11 mouse cellular contexts compared by ENCODE assay signal in the genomic region with DNA sequence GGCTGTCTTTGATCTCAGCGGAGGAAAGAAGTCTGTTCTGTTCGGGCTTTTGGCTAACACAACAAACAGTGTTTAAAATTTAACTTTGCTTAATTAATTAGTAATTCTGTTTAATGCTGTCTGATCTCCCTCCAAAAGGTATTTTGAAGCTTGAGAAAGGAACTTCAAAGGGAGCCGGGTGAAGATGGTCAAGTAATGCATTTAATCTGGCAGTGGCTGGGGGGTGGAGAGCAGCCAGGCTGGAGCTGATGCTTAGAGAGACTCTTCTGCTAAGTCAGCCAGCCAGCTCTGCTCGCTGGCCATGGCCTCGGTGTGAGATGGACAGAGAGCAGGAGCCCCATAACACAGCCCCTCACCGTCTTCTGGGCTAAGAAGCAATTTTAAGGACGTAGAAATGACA. TPM values are rescaled to one million over a fixed set of nuclear protein-coding genes. Genes with fewer than 3 reads are reported as not detected.
DNase-seq lines count a peak whose midpoint lies in the region; ATAC-seq and TF ChIP-seq lines count a peak whose summit lies in the region.
"Had no signal": no experiment of that assay in that cellular context is flagged by ENCODE, and none has a peak within 500 bp of the region (broad histone marks: within the 10 kb centered on the region; RNA-seq: fewer than 3 reads in every experiment).

No protein-coding gene starts in this region.

- peak; percentile 64 to 70 for DNase-seq in cerebellum, postnatal 10 days
- DNase-seq in cerebellum, adult 9-10 months: no peak
- peak; percentile 71 for DNase-seq in lung, embryonic 14.5 days
- no peak for DNase-seq in lung, postnatal 14 days
- DNase-seq in kidney, adult 2 months: peak; percentile 76
- no peak for DNase-seq in thymus, postnatal 14 days
- DNase-seq: right cerebral cortex, postnatal 4 days had no signal

- TF ChIP-seq POLR2A in kidney, adult 2 months (IDR thresholded peaks at IDR 0.05; ENCODE audit: low read depth, low read length): no peak

- H3K4me1 ChIP-seq in lung, embryonic 14.5 days (ENCODE audit: insufficient read depth): peaks cover 50% of the 10 kb centered on the region
- H3K4me1 ChIP-seq in kidney, adult 2 months (ENCODE audit: control insufficient read depth, insufficient read depth, low read length): no peaks in the 10 kb centered on the region
- peaks cover 39% of the 10 kb centered on the region for H3K4me1 ChIP-seq in neural tube, embryonic 15.5 days

- no peaks in the 10 kb centered on the region for H3K27me3 ChIP-seq in lung, embryonic 14.5 days (ENCODE audit: insufficient read depth, low read length)
- no peaks in the 10 kb centered on the region for H3K27me3 ChIP-seq in kidney, adult 2 months (replicated peaks; ENCODE audit: control insufficient read depth, insufficient read depth, low read length)
- H3K27me3 ChIP-seq in neural tube, embryonic 15.5 days (replicated peaks): no peaks in the 10 kb centered on the region

- H3K9me3 ChIP-seq in lung, embryonic 14.5 days (ENCODE audit: low read depth, low read length): no peaks in the 10 kb centered on the region
- H3K9me3 ChIP-seq in neural tube, embryonic 15.5 days (replicated peaks): no peaks in the 10 kb centered on the region
- H3K9me3 ChIP-seq: G1E had no signal

- H3K27ac ChIP-seq in lung, embryonic 14.5 days (ENCODE audit: low read depth): peak overlapping the region; percentile 73
- H3K27ac ChIP-seq in kidney, adult 2 months (ENCODE audit: insufficient read depth, low read depth, low read length): no peak overlapping the region
- peak overlapping the region; percentile 23; the same call in 1 of the 2 replicates for H3K27ac ChIP-seq in neural tube, embryonic 15.5 days (replicated peaks)

- peaks cover 35% of the 10 kb centered on the region; the same call in 1 of the 2 replicates for H3K36me3 ChIP-seq in lung, embryonic 14.5 days (ENCODE audit: insufficient read depth)
- H3K36me3 ChIP-seq in kidney, adult 2 months (ENCODE audit: control insufficient read depth, insufficient read depth, low read length): no peaks in the 10 kb centered on the region
- no peaks in the 10 kb centered on the region for H3K36me3 ChIP-seq in neural tube, embryonic 15.5 days
- H3K36me3 ChIP-seq: G1E had no signal

- ATAC-seq in lung, embryonic 14.5 days (ENCODE audit: insufficient read depth): 0 out of 2 replicates have a peak, but pooled peaks have one; percentile 29
- ATAC-seq in neural tube, embryonic 15.5 days (ENCODE audit: low FRiP score): no peak
- ATAC-seq in granulocyte monocyte progenitor cell, adult 5-6 weeks (replicated peaks; ENCODE audit: poor library complexity, severe bottlenecking): no peak

- no peak overlapping the region for H3K9ac ChIP-seq in lung, embryonic 14.5 days
- no peak overlapping the region for H3K9ac ChIP-seq in neural tube, embryonic 15.5 days (replicated peaks)

- H3K4me3 ChIP-seq in lung, embryonic 14.5 days (ENCODE audit: low read depth, low read length): no peak overlapping the region
- no peak overlapping the region for H3K4me3 ChIP-seq in kidney, adult 2 months (ENCODE audit: insufficient read depth, low read depth, low read length)
- no peak overlapping the region for H3K4me3 ChIP-seq in neural tube, embryonic 15.5 days (replicated peaks)

- no peak overlapping the region for H3K4me2 ChIP-seq in lung, embryonic 14.5 days
- H3K4me2 ChIP-seq in neural tube, embryonic 15.5 days: no peak overlapping the region

- WGBS in lung, embryonic 14.5 days: 16% methylated on average over 7 of the region's 7 CpGs
- WGBS in kidney, adult 2 months: 32% methylated on average over 7 of the region's 7 CpGs
- 42% methylated on average over 7 of the region's 7 CpGs for WGBS in neural tube, embryonic 15.5 days

- no peak for TF ChIP-seq CTCF in lung, embryonic 14.5 days (IDR thresholded peaks at IDR 0.05; ENCODE audit: low read depth)
- no peak for TF ChIP-seq CTCF in kidney, adult 2 months (conservative IDR thresholded peaks at IDR 0.05; ENCODE audit: insufficient read depth, insufficient read length, low read depth, low read length)

RNA-seq across cellular contexts. Expression of gene Snx20, which starts 56.7 kb away (rescaled TPM):
- polyA plus RNA-seq in lung, embryonic 14.5 days (2014; fragmentation: Nextera tagmentation; extraction: Ambion mirVana): 2.9 TPM in 2 replicates
- 1.8 and 2.0 TPM in 2 replicates for polyA plus RNA-seq in kidney, adult 2 months (2012; rRNA removed)
- polyA plus RNA-seq in neural tube, embryonic 15.5 days (2015; fragmentation: Nextera tagmentation; extraction: Ambion mirVana): 1.2 and 2.4 TPM in 2 replicates
- total RNA-seq in granulocyte monocyte progenitor cell, adult 5-6 weeks (2014; fragmentation: Nextera tagmentation): 17.6 and 25.0 TPM in 2 replicates
- 9.9 and 10.9 TPM in 2 replicates for total RNA-seq in granulocyte monocyte progenitor cell, adult 5-6 weeks (2017)

RNA-seq across cellular contexts. Expression of gene Nkd1, which starts 58.1 kb away (rescaled TPM):
- 53.6 and 63.4 TPM in 2 replicates for polyA plus RNA-seq in lung, embryonic 14.5 days (2014; fragmentation: Nextera tagmentation; extraction: Ambion mirVana)
- polyA plus RNA-seq in kidney, adult 2 months (2012; rRNA removed): 8.6 and 9.6 TPM in 2 replicates
- polyA plus RNA-seq in neural tube, embryonic 15.5 days (2015; fragmentation: Nextera tagmentation; extraction: Ambion mirVana): 39.5 and 40.2 TPM in 2 replicates
- total RNA-seq in granulocyte monocyte progenitor cell, adult 5-6 weeks (2014; fragmentation: Nextera tagmentation): 0.73 TPM in 1 of 2 replicates, not detected in the other
- total RNA-seq in granulocyte monocyte progenitor cell, adult 5-6 weeks (2017): 0.10 and 0.13 TPM in 2 replicates
- total RNA-seq: hematopoietic stem cell, adult 5-6 weeks had no signal
- polyA plus RNA-seq: G1E had no signal

Comparison
In these comparisons a context has a peak if more than half of its experiments do, and no peak if none do; other contexts are left out.
1. DNase-seq: peak in cerebellum, postnatal 10 days (2 of 2), lung, embryonic 14.5 days (single experiment) and kidney, adult 2 months (single experiment); none in cerebellum, adult 9-10 months (single experiment), lung, postnatal 14 days (single experiment) and thymus, postnatal 14 days (single experiment).